Mouse (Mus musculus): ENCODE measurements around the gene Col4a6. TPM values are rescaled to one million over a fixed set of nuclear protein-coding genes. Genes with fewer than 3 reads are reported as not detected.

Gene Col4a6
- total and polyA plus RNA-seq, 2 experiments from 2014 or later: 1.4 to 4.5 TPM

GRCm38 (mm10) chrX:141363331-141363730, 110.5 kb downstream of the Col4a6 start:
- Histone ChIP-seq H3K9ac (no peak overlapping the region), H3K4me3 (ENCODE audit: low read depth, low read length) (no peak overlapping the region), H3K27ac (ENCODE audit: low read depth, low read length) (no peak overlapping the region), H3K4me2 (ENCODE audit: low read depth) (no peak overlapping the region), H3K4me1 (ENCODE audit: insufficient read depth) (no peaks in the 10 kb centered on the region), H3K9me3 (ENCODE audit: low read length) (no peaks in the 10 kb centered on the region), H3K36me3 (ENCODE audit: insufficient read depth) (no peaks in the 10 kb centered on the region), H3K27me3 (ENCODE audit: insufficient read depth, low read length) (no peaks in the 10 kb centered on the region)
- no peak for ATAC-seq
- no peak for DNase-seq
- TF ChIP-seq CTCF (IDR thresholded peaks at IDR 0.05; ENCODE audit: low read depth): no peak

DNA sequence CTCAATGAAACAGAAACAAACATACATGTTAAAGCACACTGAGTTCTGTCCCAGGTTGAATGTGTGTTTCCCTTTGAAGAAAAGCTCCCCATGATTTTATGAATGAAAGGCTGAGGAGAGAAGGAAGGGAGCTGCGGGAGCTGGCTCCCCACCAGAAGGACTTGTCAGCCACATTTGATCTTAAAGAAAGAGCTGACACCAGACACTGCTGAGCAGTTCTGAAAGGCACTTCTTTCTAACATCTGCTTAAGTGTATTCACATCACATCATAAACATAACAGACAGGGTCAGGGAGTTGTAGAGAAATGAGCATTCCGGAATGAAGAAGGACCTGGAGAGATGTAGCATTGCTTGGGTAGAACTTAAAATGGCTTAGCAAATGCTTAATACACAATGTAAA, 132.5 kb downstream of the Col4a6 start:
- WGBS: 42% methylated on average over 2 of the region's 2 CpGs
- no peaks in the 10 kb centered on the region for H3K27me3 ChIP-seq (ENCODE audit: insufficient read depth, low read length)
- no peaks in the 10 kb centered on the region for H3K4me1 ChIP-seq (ENCODE audit: insufficient read depth)
- no peaks in the 10 kb centered on the region for H3K9me3 ChIP-seq (ENCODE audit: low read length)
- no peak overlapping the region for H3K4me2 ChIP-seq (ENCODE audit: low read depth)
- no peaks in the 10 kb centered on the region for H3K36me3 ChIP-seq (ENCODE audit: insufficient read depth)
- H3K27ac ChIP-seq (ENCODE audit: low read depth, low read length): no peak overlapping the region
- ATAC-seq (no peak), DNase-seq (no peak)
- no peak for TF ChIP-seq CTCF (IDR thresholded peaks at IDR 0.05; ENCODE audit: low read depth)
- H3K9ac ChIP-seq: no peak overlapping the region
- no peak overlapping the region for H3K4me3 ChIP-seq (ENCODE audit: low read depth, low read length)

DNA sequence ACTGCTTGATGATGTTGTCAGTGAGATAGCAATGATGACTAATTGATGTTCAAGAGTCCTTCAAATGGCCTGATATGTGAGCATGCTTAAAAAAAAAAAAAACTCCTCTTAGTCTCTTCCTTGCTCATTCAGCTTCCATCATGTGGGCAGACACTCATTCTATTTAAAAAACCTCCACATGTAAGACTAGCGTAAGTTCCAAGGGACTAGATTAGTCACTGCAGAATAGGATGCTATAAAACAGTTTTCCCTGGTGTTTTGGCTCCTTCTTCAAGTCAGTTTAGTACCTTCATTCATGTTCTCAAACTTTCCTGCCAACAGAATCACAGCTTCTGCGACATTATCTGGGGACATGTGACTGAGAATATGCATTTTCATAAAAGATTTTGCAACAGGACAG, 145.8 kb downstream of the Col4a6 start:
- WGBS: 76% methylated on average over 2 of the region's 2 CpGs

GRCm38 (mm10) chrX:141324201-141324600, 149.7 kb downstream of the Col4a6 start:
- ATAC-seq: no peak
- Histone ChIP-seq H3K27ac (ENCODE audit: low read depth, low read length) (no peak overlapping the region), H3K9ac (no peak overlapping the region), H3K4me1 (ENCODE audit: insufficient read depth) (no peaks in the 10 kb centered on the region), H3K9me3 (ENCODE audit: low read length) (no peaks in the 10 kb centered on the region), H3K36me3 (ENCODE audit: insufficient read depth) (no peaks in the 10 kb centered on the region), H3K4me2 (ENCODE audit: low read depth) (no peak overlapping the region), H3K27me3 (ENCODE audit: insufficient read depth, low read length) (no peaks in the 10 kb centered on the region), H3K4me3 (ENCODE audit: low read depth, low read length) (no peak overlapping the region)
- no peak for TF ChIP-seq CTCF (IDR thresholded peaks at IDR 0.05; ENCODE audit: low read depth)
- DNase-seq: peak; percentile 11
- WGBS: 53% methylated on average over 3 of the region's 3 CpGs

More for the DNA sequence above, 145.8 kb downstream of the Col4a6 start:
- Histone ChIP-seq H3K27ac (ENCODE audit: low read depth, low read length) (no peak overlapping the region), H3K4me3 (ENCODE audit: low read depth, low read length) (no peak overlapping the region), H3K4me2 (ENCODE audit: low read depth) (no peak overlapping the region), H3K4me1 (ENCODE audit: insufficient read depth) (no peaks in the 10 kb centered on the region), H3K9ac (no peak overlapping the region), H3K9me3 (ENCODE audit: low read length) (no peaks in the 10 kb centered on the region), H3K27me3 (ENCODE audit: insufficient read depth, low read length) (no peaks in the 10 kb centered on the region), H3K36me3 (ENCODE audit: insufficient read depth) (no peaks in the 10 kb centered on the region)
- DNase-seq (no peak), ATAC-seq (no peak)
- no peak for TF ChIP-seq CTCF (IDR thresholded peaks at IDR 0.05; ENCODE audit: low read depth)

- Histone ChIP-seq H3K9ac (no peak overlapping the region), H3K4me2 (ENCODE audit: low read depth) (no peak overlapping the region), H3K27ac (ENCODE audit: low read depth, low read length) (no peak overlapping the region), H3K9me3 (ENCODE audit: low read length) (no peaks in the 10 kb centered on the region), H3K27me3 (ENCODE audit: insufficient read depth, low read length) (no peaks in the 10 kb centered on the region), H3K4me1 (ENCODE audit: insufficient read depth) (no peaks in the 10 kb centered on the region), H3K36me3 (ENCODE audit: insufficient read depth) (no peaks in the 10 kb centered on the region), H3K4me3 (ENCODE audit: low read depth, low read length) (no peak overlapping the region)
- ATAC-seq (no peak), DNase-seq (no peak)
- WGBS: 78% methylated on average over 1 of the region's 1 CpGs
- TF ChIP-seq CTCF (IDR thresholded peaks at IDR 0.05; ENCODE audit: low read depth): no peak
These were observed 157.7 kb downstream of the Col4a6 start for GRCm38 (mm10) chrX:141316217-141316616.

GRCm38 (mm10) chrX:141315795-141316194, 158.1 kb downstream of the Col4a6 start:
- 58% methylated on average over 3 of the region's 3 CpGs for WGBS
- Histone ChIP-seq H3K4me3 (ENCODE audit: low read depth, low read length) (no peak overlapping the region), H3K27ac (ENCODE audit: low read depth, low read length) (no peak overlapping the region), H3K9me3 (ENCODE audit: low read length) (no peaks in the 10 kb centered on the region), H3K36me3 (ENCODE audit: insufficient read depth) (no peaks in the 10 kb centered on the region), H3K4me1 (ENCODE audit: insufficient read depth) (no peaks in the 10 kb centered on the region), H3K4me2 (ENCODE audit: low read depth) (no peak overlapping the region), H3K27me3 (ENCODE audit: insufficient read depth, low read length) (no peaks in the 10 kb centered on the region), H3K9ac (no peak overlapping the region)
- no peak for TF ChIP-seq CTCF (IDR thresholded peaks at IDR 0.05; ENCODE audit: low read depth)
- ATAC-seq: no peak
- DNase-seq: no peak

- WGBS: 88% methylated on average over 3 of the region's 3 CpGs
These were observed 181.0 kb downstream of the Col4a6 start for GRCm38 (mm10) chrX:141292702-141293462.

More at GRCm38 (mm10) chrX:141292702-141293462, 181.0 kb downstream of the Col4a6 start:
- ATAC-seq (no peak), DNase-seq (no peak)
- no peaks in the 10 kb centered on the region for H3K4me1 ChIP-seq (ENCODE audit: insufficient read depth)
- no peak for TF ChIP-seq CTCF (IDR thresholded peaks at IDR 0.05; ENCODE audit: low read depth)
- no peak overlapping the region for H3K27ac ChIP-seq (ENCODE audit: low read depth, low read length)
- H3K9ac ChIP-seq: no peak overlapping the region
- no peaks in the 10 kb centered on the region for H3K36me3 ChIP-seq (ENCODE audit: insufficient read depth)
- no peaks in the 10 kb centered on the region for H3K27me3 ChIP-seq (ENCODE audit: insufficient read depth, low read length)
- no peak overlapping the region for H3K4me3 ChIP-seq (ENCODE audit: low read depth, low read length)
- H3K9me3 ChIP-seq (ENCODE audit: low read length): no peaks in the 10 kb centered on the region
- H3K4me2 ChIP-seq (ENCODE audit: low read depth): no peak overlapping the region
